Mouse (Mus musculus): ENCODE results near the gene Cnbp. TPM values are rescaled to one million over a fixed set of nuclear protein-coding genes. Genes with fewer than 3 reads are reported as not detected.

Cnbp gene
- polyA plus RNA-seq, 1 experiment from 2014 or later: 1,100 TPM

DNA sequence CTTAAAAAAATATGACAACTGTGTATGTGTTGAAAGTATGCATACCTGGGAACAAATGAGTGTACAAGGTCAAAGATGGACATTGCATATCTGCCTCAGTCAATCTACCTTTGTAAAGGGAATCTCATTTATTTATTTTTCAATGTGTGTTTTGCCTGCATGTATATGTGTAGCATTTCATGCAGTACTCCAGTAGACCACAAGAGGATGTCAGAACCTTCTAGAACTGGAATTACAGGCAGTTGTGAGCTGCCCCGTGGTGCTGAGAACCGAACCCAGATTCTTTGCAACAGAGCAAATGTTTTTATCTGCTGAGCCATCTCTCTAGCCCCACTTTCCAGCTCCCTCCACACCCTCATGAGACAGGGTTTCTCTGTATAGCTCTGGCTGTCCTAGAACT, 23.1 kb upstream of the Cnbp start:
- ATAC-seq: no peak
- H3K36me3 ChIP-seq: no peaks in the 10 kb centered on the region
- H3K4me2 ChIP-seq (replicated peaks): no peak overlapping the region
- H3K4me1 ChIP-seq (replicated peaks): peaks cover 3% of the 10 kb centered on the region
- H3K9me3 ChIP-seq: no peaks in the 10 kb centered on the region
- no peak overlapping the region for H3K27ac ChIP-seq
- WGBS: 98% methylated on average over 2 of the region's 2 CpGs
- no peak overlapping the region for H3K9ac ChIP-seq
- H3K27me3 ChIP-seq (replicated peaks): no peaks in the 10 kb centered on the region
- no peak overlapping the region for H3K4me3 ChIP-seq (replicated peaks)

GRCm38 (mm10) chr6:87873104-87873503, 22.2 kb upstream of the Cnbp start:
- 72% methylated on average over 1 of the region's 1 CpGs for WGBS

DNA sequence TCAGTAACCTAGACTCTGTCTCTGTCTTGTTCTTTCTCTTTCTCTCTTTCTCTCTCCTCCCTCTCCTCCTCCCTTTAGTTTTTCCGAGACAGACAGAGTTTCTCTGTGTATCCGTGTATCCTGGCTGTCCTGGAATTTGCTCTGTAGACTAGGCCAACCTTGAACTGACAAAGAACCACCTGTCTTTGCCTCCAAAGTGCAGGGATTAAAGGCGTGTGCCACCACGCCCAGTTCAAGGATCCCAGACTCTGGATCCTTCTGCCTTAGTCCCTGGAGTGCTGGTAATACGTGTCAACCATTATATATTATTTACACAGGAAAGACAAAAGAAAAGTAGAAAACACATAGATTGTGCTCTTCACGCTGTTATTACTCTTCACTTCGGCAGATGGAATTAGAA, 20.3 kb upstream of the Cnbp start:
- Histone ChIP-seq H3K36me3 (no peaks in the 10 kb centered on the region), H3K9ac (no peak overlapping the region), H3K27ac (no peak overlapping the region), H3K4me3 (replicated peaks) (no peak overlapping the region), H3K27me3 (replicated peaks) (no peaks in the 10 kb centered on the region), H3K4me1 (replicated peaks) (peaks cover 6% of the 10 kb centered on the region), H3K4me2 (replicated peaks) (no peak overlapping the region), H3K9me3 (no peaks in the 10 kb centered on the region)
- ATAC-seq: peak; percentile 39; the same call in 1 of the 2 replicates
- WGBS: 63% methylated on average over 7 of the region's 7 CpGs

More at GRCm38 (mm10) chr6:87873104-87873503, 22.2 kb upstream of the Cnbp start:
- ATAC-seq: peak; percentile 29; the same call in 1 of the 2 replicates
- H3K4me3 ChIP-seq (replicated peaks): no peak overlapping the region
- H3K36me3 ChIP-seq: no peaks in the 10 kb centered on the region
- H3K4me1 ChIP-seq (replicated peaks): peaks cover 6% of the 10 kb centered on the region
- H3K27me3 ChIP-seq (replicated peaks): no peaks in the 10 kb centered on the region
- no peaks in the 10 kb centered on the region for H3K9me3 ChIP-seq
- no peak overlapping the region for H3K27ac ChIP-seq
- no peak overlapping the region for H3K9ac ChIP-seq
- no peak overlapping the region for H3K4me2 ChIP-seq (replicated peaks)

DNA sequence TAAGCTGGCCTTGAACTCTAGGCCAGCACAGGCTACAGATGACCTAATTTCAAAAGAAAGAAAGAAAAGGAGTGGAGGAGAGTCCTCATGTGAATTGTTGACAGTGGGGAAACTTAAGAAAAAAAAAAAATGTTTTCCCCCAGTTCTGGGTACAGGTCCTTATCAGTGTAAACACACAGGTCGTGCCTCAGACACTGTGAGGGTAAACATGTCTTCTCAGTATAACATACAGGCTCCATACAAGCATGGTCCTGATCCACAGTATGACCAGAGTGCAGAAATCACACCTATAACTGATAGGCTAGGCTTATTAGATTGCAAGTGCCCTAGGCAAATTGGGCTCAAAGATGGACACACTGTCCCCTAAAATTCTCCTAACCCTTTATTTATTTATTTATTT, 19.5 kb upstream of the Cnbp start:
- 32% methylated on average over 1 of the region's 1 CpGs for WGBS
- Histone ChIP-seq H3K27me3 (replicated peaks) (no peaks in the 10 kb centered on the region), H3K4me2 (replicated peaks) (no peak overlapping the region), H3K9me3 (no peaks in the 10 kb centered on the region), H3K9ac (no peak overlapping the region), H3K27ac (no peak overlapping the region), H3K36me3 (no peaks in the 10 kb centered on the region), H3K4me1 (replicated peaks) (peaks cover 3% of the 10 kb centered on the region; the same call in 1 of the 2 replicates), H3K4me3 (replicated peaks) (no peak overlapping the region)
- ATAC-seq: no peak

- WGBS: 71% methylated on average over 9 of the region's 9 CpGs
- H3K4me3 ChIP-seq (replicated peaks): no peak overlapping the region
- no peak overlapping the region for H3K4me2 ChIP-seq (replicated peaks)
- 0 out of 2 replicates have a peak, but pooled peaks cover 3% of the 10 kb centered on the region for H3K4me1 ChIP-seq (replicated peaks)
- H3K27ac ChIP-seq: 0 out of 2 replicates have a peak overlapping the region, but pooled peaks have one; percentile 11
- no peaks in the 10 kb centered on the region for H3K9me3 ChIP-seq
- peak; percentile 57 for ATAC-seq
- H3K36me3 ChIP-seq: no peaks in the 10 kb centered on the region
- H3K27me3 ChIP-seq (replicated peaks): no peaks in the 10 kb centered on the region
- no peak overlapping the region for H3K9ac ChIP-seq
Measured at GRCm38 (mm10) chr6:87868871-87869506, 18.1 kb upstream of the Cnbp start.

DNA sequence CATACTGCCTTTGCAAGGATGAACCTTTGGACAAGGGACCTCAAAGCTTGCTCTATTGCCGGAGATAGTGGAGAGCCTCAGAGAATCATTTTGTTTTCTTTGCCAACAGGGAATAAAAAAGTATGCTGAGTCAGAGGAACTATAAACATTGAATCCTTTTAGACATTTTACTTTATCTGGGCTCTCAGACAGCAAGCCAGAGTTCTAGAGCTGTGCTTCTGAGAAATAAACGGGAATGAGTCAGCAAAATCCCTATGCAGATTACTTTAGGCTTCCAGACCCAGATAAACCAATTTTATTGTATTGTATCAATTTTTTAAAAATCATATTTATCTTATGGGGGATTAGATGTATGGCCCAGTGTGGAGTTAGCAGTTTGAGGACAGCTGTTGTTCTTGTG, 16.4 kb upstream of the Cnbp start:
- no peak overlapping the region for H3K4me3 ChIP-seq (replicated peaks)
- no peak overlapping the region for H3K4me2 ChIP-seq (replicated peaks)
- ATAC-seq: no peak
- no peaks in the 10 kb centered on the region for H3K9me3 ChIP-seq
- WGBS: 57% methylated on average over 2 of the region's 2 CpGs
- H3K4me1 ChIP-seq (replicated peaks): 0 out of 2 replicates have a peak, but pooled peaks cover 3% of the 10 kb centered on the region
- no peaks in the 10 kb centered on the region for H3K36me3 ChIP-seq
- no peak overlapping the region for H3K27ac ChIP-seq
- no peaks in the 10 kb centered on the region for H3K27me3 ChIP-seq (replicated peaks)
- H3K9ac ChIP-seq: no peak overlapping the region

DNA sequence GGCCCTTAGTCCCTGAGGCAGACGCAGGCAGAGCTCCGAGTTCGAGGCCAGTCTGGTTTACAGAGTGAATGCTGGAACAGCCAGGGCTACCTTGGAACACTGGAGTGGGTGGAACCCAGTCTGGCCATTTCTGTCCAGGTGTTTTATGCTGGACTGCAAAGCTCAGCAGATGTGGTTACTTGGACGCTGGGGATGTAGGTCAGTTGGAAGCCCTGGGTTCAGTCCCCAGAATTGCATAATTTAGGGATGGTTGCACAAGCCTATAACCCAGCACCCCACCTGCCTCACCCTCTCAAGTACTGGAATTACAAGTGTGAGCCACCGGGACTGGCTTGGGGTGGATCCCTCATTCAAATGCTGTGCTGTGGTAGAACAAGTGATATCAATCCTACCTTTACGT, 15.3 kb upstream of the Cnbp start:
- no peak overlapping the region for H3K4me3 ChIP-seq (replicated peaks)
- ATAC-seq: no peak
- H3K4me1 ChIP-seq (replicated peaks): 0 out of 2 replicates have a peak, but pooled peaks cover 3% of the 10 kb centered on the region
- no peak overlapping the region for H3K4me2 ChIP-seq (replicated peaks)
- no peak overlapping the region for H3K27ac ChIP-seq
- no peaks in the 10 kb centered on the region for H3K36me3 ChIP-seq
- H3K9ac ChIP-seq: no peak overlapping the region
- WGBS: 83% methylated on average over 6 of the region's 6 CpGs
- no peaks in the 10 kb centered on the region for H3K27me3 ChIP-seq (replicated peaks)
- no peaks in the 10 kb centered on the region for H3K9me3 ChIP-seq

DNA sequence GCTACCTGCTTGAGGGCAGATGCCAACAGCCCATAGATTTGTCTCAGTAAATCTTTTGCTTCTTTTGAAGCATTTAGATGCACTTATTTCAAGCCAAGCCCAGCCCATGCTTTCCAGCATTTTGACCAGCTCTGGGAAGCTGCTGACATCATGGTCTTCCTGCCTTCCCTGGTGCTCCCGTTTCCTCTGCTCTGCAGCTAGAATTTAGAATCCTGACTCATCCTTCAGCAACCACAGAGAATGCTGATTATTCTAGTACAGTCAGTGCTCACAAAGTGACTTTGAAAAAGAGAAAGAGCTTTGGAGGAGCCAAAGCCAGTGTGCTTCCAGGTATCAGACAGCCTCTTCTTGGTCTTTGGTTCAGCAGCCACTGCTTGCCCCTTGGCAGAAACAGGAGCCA, 6.2 kb upstream of the Cnbp start:
- no peak overlapping the region for H3K9ac ChIP-seq
- H3K27me3 ChIP-seq (replicated peaks): no peaks in the 10 kb centered on the region
- H3K9me3 ChIP-seq: no peaks in the 10 kb centered on the region
- no peaks in the 10 kb centered on the region for H3K36me3 ChIP-seq
- WGBS: 46% methylated on average over 1 of the region's 1 CpGs
- no peak overlapping the region for H3K27ac ChIP-seq
- no peaks in the 10 kb centered on the region for H3K4me1 ChIP-seq (replicated peaks)
- no peak for ATAC-seq
- H3K4me2 ChIP-seq (replicated peaks): no peak overlapping the region
- no peak overlapping the region for H3K4me3 ChIP-seq (replicated peaks)

DNA sequence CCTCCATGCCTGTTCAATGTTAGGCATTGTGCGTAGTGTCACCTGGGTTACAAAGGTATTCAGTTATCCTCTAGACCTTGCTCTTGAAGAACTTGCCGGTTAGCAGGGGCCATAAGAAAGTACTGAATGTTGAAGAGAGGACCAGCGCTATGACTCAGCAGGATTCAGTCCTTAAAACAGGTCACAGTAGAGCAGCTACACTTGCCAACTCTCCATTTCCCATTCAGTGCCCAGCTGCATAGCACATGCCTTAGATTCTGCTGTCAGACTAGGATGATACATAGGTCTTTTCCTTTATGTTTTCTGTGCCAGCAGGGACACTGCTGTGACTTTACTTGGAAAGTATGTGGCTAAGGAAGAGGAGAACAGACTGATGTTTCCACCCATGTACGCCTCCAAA, 2.5 kb upstream of the Cnbp start:
- WGBS: 78% methylated on average over 4 of the region's 4 CpGs
- no peak for ATAC-seq
- H3K9me3 ChIP-seq: no peaks in the 10 kb centered on the region
- H3K36me3 ChIP-seq: no peaks in the 10 kb centered on the region
- no peak overlapping the region for H3K27ac ChIP-seq
- peaks cover 5% of the 10 kb centered on the region; the same call in 1 of the 2 replicates for H3K4me1 ChIP-seq (replicated peaks)
- H3K4me3 ChIP-seq (replicated peaks): no peak overlapping the region
- no peaks in the 10 kb centered on the region for H3K27me3 ChIP-seq (replicated peaks)
- H3K9ac ChIP-seq: no peak overlapping the region
- no peak overlapping the region for H3K4me2 ChIP-seq (replicated peaks)

GRCm38 (mm10) chr6:87851871-87852270, 965 bp upstream of the Cnbp start:
- H3K36me3 ChIP-seq: no peaks in the 10 kb centered on the region

DNA sequence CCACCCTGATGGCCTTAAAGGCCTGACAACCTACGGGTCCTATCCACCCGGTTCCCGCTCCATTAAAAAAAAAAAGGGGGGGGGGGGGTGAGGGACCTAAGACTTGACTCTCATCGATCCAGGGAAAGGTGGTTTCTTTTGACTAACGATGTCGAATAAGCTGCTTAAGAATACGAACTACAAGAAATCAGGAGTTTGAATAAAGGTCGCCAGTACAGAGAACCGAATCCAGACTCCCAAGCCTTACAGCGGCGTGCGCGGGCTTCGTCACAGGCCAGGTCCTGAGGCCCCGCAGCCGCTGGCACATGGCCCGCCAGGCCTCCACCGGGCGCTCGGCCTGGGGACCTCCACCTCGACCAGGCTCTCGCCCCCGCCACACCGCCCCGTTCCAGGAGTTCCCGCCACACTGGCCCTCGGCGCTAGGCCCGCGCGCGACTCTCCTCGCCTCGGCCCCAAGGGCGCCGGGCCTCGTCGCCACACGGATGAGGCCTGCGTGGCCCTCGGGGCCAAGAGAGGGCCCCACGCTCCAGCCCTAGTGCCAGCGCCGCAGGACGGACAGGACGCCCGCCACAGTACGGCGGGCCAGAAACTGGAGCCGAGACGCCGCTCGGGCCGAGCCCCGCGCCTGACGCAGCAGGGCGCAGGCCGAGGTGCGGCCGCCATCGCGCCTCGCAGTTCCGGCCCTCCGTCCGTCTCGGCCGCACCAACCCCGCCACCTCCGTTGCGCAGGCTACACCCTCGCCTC, 579 bp downstream of the Cnbp start:
- Histone ChIP-seq H3K4me1 (replicated peaks) (peaks cover 11% of the 10 kb centered on the region; the same call in 1 of the 2 replicates), H3K9me3 (no peaks in the 10 kb centered on the region), H3K27ac (peak overlapping the region; percentile 94), H3K9ac (peak overlapping the region; percentile 100), H3K27me3 (replicated peaks) (no peaks in the 10 kb centered on the region), H3K36me3 (peaks cover under 1% of the 10 kb centered on the region; the same call in 1 of the 2 replicates), H3K4me2 (replicated peaks) (peak overlapping the region; percentile 64), H3K4me3 (replicated peaks) (peak overlapping the region; percentile 99)
- under 1% methylated on average over 73 of the region's 73 CpGs for WGBS
- peak; percentile 74 for ATAC-seq

More at GRCm38 (mm10) chr6:87851871-87852270, 965 bp upstream of the Cnbp start:
- no peak for ATAC-seq
- Histone ChIP-seq H3K27ac (no peak overlapping the region), H3K4me2 (replicated peaks) (0 out of 2 replicates have a peak overlapping the region, but pooled peaks have one; percentile 64), H3K9ac (no peak overlapping the region), H3K4me1 (replicated peaks) (peaks cover 11% of the 10 kb centered on the region; the same call in 1 of the 2 replicates), H3K9me3 (no peaks in the 10 kb centered on the region), H3K27me3 (replicated peaks) (no peaks in the 10 kb centered on the region), H3K4me3 (replicated peaks) (no peak overlapping the region)
- WGBS: 80% methylated on average over 6 of the region's 6 CpGs

- under 1% methylated on average over 8 of the region's 8 CpGs for WGBS
- H3K9ac ChIP-seq: peak overlapping the region; percentile 100
- no peak for ATAC-seq
- H3K9me3 ChIP-seq: no peaks in the 10 kb centered on the region
- H3K36me3 ChIP-seq: peaks cover 6% of the 10 kb centered on the region
- H3K27ac ChIP-seq: no peak overlapping the region
- peak overlapping the region; percentile 64 for H3K4me2 ChIP-seq (replicated peaks)
- peak overlapping the region; percentile 99 for H3K4me3 ChIP-seq (replicated peaks)
- no peaks in the 10 kb centered on the region for H3K27me3 ChIP-seq (replicated peaks)
- peaks cover 11% of the 10 kb centered on the region; the same call in 1 of the 2 replicates for H3K4me1 ChIP-seq (replicated peaks)
Measured at GRCm38 (mm10) chr6:87849780-87850154, 1.1 kb downstream of the Cnbp start.

Measured in intestine, embryonic 15.5 days (tissue).